Mouse (Mus musculus): ENCODE data around the gene Gm13101. TPM values are rescaled to one million over a fixed set of nuclear protein-coding genes. Genes with fewer than 3 reads are reported as not detected.

The Gm13101 gene
- polyA plus RNA-seq (2021; fragmentation: Nextera tagmentation) = not detected in 2 replicates
- long read RNA-seq, experiment 1 = 0 reads
- long read RNA-seq, experiment 2 = 0 reads

GRCm38 (mm10) chr4:143966850-143967249, at the start of gene Gm13101:
Gene Gm13101 (minus strand): TSS chr4:143966950.

GRCm38 (mm10) chr4:143994269-143994668, 27.5 kb upstream of the Gm13101 start, which contains the start of gene Pramef17:
Gene Pramef17 (minus strand): TSS chr4:143994369.

DNA sequence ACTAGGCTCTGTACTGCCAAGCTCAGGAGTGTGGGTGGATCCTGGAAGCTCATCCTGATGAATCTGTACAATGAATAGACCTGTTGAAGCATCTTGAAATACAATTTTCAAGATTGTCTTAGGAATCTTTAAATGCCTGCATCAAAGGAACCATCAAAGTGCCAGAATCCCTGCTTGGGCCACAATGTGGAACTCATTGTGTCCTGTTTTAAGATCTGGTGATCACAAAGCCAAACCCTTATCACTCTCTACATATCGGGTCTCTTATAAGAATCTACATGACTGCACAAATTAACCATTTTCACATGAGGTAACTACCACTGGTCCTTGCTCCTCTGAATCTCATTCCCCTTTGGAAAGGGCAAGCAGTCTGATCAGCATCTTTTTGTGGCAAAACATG, 15.8 kb downstream of the Gm13101 start, which contains the start of gene Pramef25:
Gene Pramef25, minus strand, starts transcription at position 101 of the 400 bp plus-strand sequence.

Other genes starting within 250 kb of the Gm13101 start
- gene Gm13078, start 247.5 kb downstream of the Gm13101 start, polyA plus RNA-seq (2021; fragmentation: Nextera tagmentation) = not detected in 2 replicates
- gene Gm13023, start 177.6 kb downstream of the Gm13101 start, polyA plus RNA-seq (2021; fragmentation: Nextera tagmentation) = not detected in 2 replicates
- gene Gm13084, start 150.9 kb downstream of the Gm13101 start, polyA plus RNA-seq (2021; fragmentation: Nextera tagmentation) = not detected in 2 replicates
- gene Gm13103, start 120.5 kb downstream of the Gm13101 start, polyA plus RNA-seq (2021; fragmentation: Nextera tagmentation) = not detected in 2 replicates
- not detected in 2 replicates for gene Pramef6, start 66.6 kb downstream of the Gm13101 start, polyA plus RNA-seq (2021; fragmentation: Nextera tagmentation)
- gene Pramef25, start 15.9 kb downstream of the Gm13101 start, polyA plus RNA-seq (2021; fragmentation: Nextera tagmentation) = not detected in 2 replicates
- not detected in 2 replicates for gene Pramef17, start 27.4 kb upstream of the Gm13101 start, polyA plus RNA-seq (2021; fragmentation: Nextera tagmentation)
- gene Pramel4, start 92.2 kb upstream of the Gm13101 start, polyA plus RNA-seq (2021; fragmentation: Nextera tagmentation) = not detected in 2 replicates
- not detected in 2 replicates for gene Gm13102, start 139.5 kb upstream of the Gm13101 start, polyA plus RNA-seq (2021; fragmentation: Nextera tagmentation)
- not detected in 2 replicates for gene Oog3, start 195.7 kb upstream of the Gm13101 start, polyA plus RNA-seq (2021; fragmentation: Nextera tagmentation)
- gene Oog2, start 223.8 kb upstream of the Gm13101 start, polyA plus RNA-seq (2021; fragmentation: Nextera tagmentation) = not detected in 2 replicates
- not detected in 2 replicates for gene C87977, start 246.4 kb upstream of the Gm13101 start, polyA plus RNA-seq (2021; fragmentation: Nextera tagmentation)

All from layer of hippocampus, adult 6 months (tissue).